Comparison of ENCODE assay signal across 9 mouse cellular contexts in genomic region chr11:115181913-115182638, GRCm38 (mm10). TPM values are rescaled to one million over a fixed set of nuclear protein-coding genes. Genes with fewer than 3 reads are reported as not detected.
A peak's percentile ranks its signal among the peaks of the same experiment; 100 is the strongest.
DNase-seq lines count a peak whose midpoint lies in the region; ATAC-seq and TF ChIP-seq lines count a peak whose summit lies in the region.
"Had no signal": no experiment of that assay in that cellular context is flagged by ENCODE, and none has a peak within 500 bp of the region (broad histone marks: within the 10 kb centered on the region; RNA-seq: fewer than 3 reads in every experiment).

No protein-coding gene starts in this region.

- ATAC-seq in heart, embryonic 11.5 days (replicated peaks; ENCODE audit: insufficient number of reproducible peaks, low FRiP score, low TSS enrichment), result no peak
- ATAC-seq in common myeloid progenitor, adult 5-6 weeks (replicated peaks; ENCODE audit: low read depth, poor library complexity, severe bottlenecking), result peak; percentile 71
- ATAC-seq in heart, postnatal 0 days (ENCODE audit: insufficient read depth, low read depth), result no peak

- no peak for TF ChIP-seq EP300 in heart, postnatal 0 days (IDR thresholded peaks at IDR 0.05; ENCODE audit: low read depth)

- H3K4me3 ChIP-seq in heart, embryonic 11.5 days (ENCODE audit: low read depth, low read length), result no peak overlapping the region
- H3K4me3 ChIP-seq in heart, postnatal 0 days (ENCODE audit: low read depth, low read length), result no peak overlapping the region
- H3K4me3 ChIP-seq: limb, embryonic 13.5 days had no signal

- no peak overlapping the region for H3K4me2 ChIP-seq in heart, embryonic 11.5 days
- H3K4me2 ChIP-seq in heart, postnatal 0 days (ENCODE audit: low read depth, low read length), result no peak overlapping the region
- H3K4me2 ChIP-seq: limb, embryonic 13.5 days had no signal

- no peaks in the 10 kb centered on the region; the same call in 1 of the 2 replicates for H3K27me3 ChIP-seq in heart, embryonic 11.5 days (ENCODE audit: control insufficient read depth, insufficient read depth, low read length)
- no peaks in the 10 kb centered on the region for H3K27me3 ChIP-seq in heart, postnatal 0 days (ENCODE audit: control insufficient read depth, insufficient read depth, low read length)
- H3K27me3 ChIP-seq: limb, embryonic 13.5 days had no signal

- peak; percentile 88 for TF ChIP-seq CTCF in heart, postnatal 0 days (IDR thresholded peaks at IDR 0.05; ENCODE audit: low read depth)

- H3K9ac ChIP-seq in heart, embryonic 11.5 days (ENCODE audit: low read depth, low read length), result no peak overlapping the region
- no peak overlapping the region for H3K9ac ChIP-seq in heart, postnatal 0 days (replicated peaks; ENCODE audit: low read depth, low read length)
- H3K9ac ChIP-seq: limb, embryonic 13.5 days had no signal

- 18% methylated on average over 12 of the region's 12 CpGs for WGBS in heart, embryonic 11.5 days (ENCODE audit: insufficient replicate concordance)
- WGBS in heart, postnatal 0 days, result 21% methylated on average over 12 of the region's 12 CpGs

- H3K9me3 ChIP-seq in heart, embryonic 11.5 days (replicated peaks; ENCODE audit: control insufficient read depth, low read length), result no peaks in the 10 kb centered on the region
- no peaks in the 10 kb centered on the region for H3K9me3 ChIP-seq in heart, postnatal 0 days (replicated peaks; ENCODE audit: control insufficient read depth, low read length)
- H3K9me3 ChIP-seq: limb, embryonic 13.5 days had no signal

- peaks cover 12% of the 10 kb centered on the region; the same call in 1 of the 2 replicates for H3K4me1 ChIP-seq in heart, embryonic 11.5 days (ENCODE audit: control insufficient read depth, insufficient read depth, low read length)
- H3K4me1 ChIP-seq in heart, postnatal 0 days (ENCODE audit: control insufficient read depth, insufficient read depth), result peaks cover 4% of the 10 kb centered on the region; the same call in 1 of the 2 replicates

- no peak overlapping the region for H3K27ac ChIP-seq in heart, embryonic 11.5 days (ENCODE audit: low read depth, low read length)
- H3K27ac ChIP-seq in heart, postnatal 0 days (ENCODE audit: low read depth), result no peak overlapping the region
- H3K27ac ChIP-seq: limb, embryonic 13.5 days had no signal

- peak; percentile 97 for DNase-seq in heart, adult 11 months
- peak; percentile 87 for DNase-seq in ZHBTc4 (ENCODE audit: low read depth, low spot score)
- peak; percentile 49 for DNase-seq in heart, postnatal 0 days (ENCODE audit: low spot score)
- DNase-seq in layer of hippocampus, postnatal 25 days (ENCODE audit: extremely low spot score in 1 of 2, low spot score in 1 of 2), result peak; percentile 78 to 94
- peak; percentile 81 for DNase-seq in mesoderm, embryonic 11.5 days (ENCODE audit: low read depth, low spot score)
- peak; percentile 84 to 96 for DNase-seq in spleen, postnatal 4 days (ENCODE audit: low spot score in 2 of 2)

- no peaks in the 10 kb centered on the region for H3K36me3 ChIP-seq in heart, embryonic 11.5 days (ENCODE audit: control insufficient read depth, insufficient read depth, low read length)
- no peaks in the 10 kb centered on the region for H3K36me3 ChIP-seq in heart, postnatal 0 days (replicated peaks; ENCODE audit: control insufficient read depth, insufficient read depth, low read length)

RNA-seq across cellular contexts. Expression of gene Tmem104, which starts 5.2 kb away (rescaled TPM):
- polyA plus RNA-seq in heart, embryonic 11.5 days (2014; fragmentation: Nextera tagmentation; extraction: Ambion mirVana), result 7.5 and 8.2 TPM in 2 replicates
- total RNA-seq in common myeloid progenitor, adult 5-6 weeks (2017), result 2.2 and 3.7 TPM in 2 replicates
- 4.1 and 9.0 TPM in 2 replicates for total RNA-seq in heart, postnatal 0 days (2014; rRNA removed; ENCODE audit: low replicate concordance)
- polyA plus RNA-seq in heart, postnatal 0 days (2015; fragmentation: Nextera tagmentation; extraction: Ambion mirVana), result 6.0 and 6.4 TPM in 2 replicates
- total RNA-seq in layer of hippocampus, postnatal 25 days (2021), result 10 to 100 TPM; 19.0 to 19.4 TPM

RNA-seq across cellular contexts. Expression of gene Nat9, which starts 5.6 kb away (rescaled TPM):
- polyA plus RNA-seq in heart, embryonic 11.5 days (2014; fragmentation: Nextera tagmentation; extraction: Ambion mirVana), result 13.7 and 15.7 TPM in 2 replicates
- total RNA-seq in common myeloid progenitor, adult 5-6 weeks (2017), result 17.2 and 19.7 TPM in 2 replicates
- 7.7 and 8.0 TPM in 2 replicates for total RNA-seq in heart, postnatal 0 days (2014; rRNA removed; ENCODE audit: low replicate concordance)
- 21.1 and 21.6 TPM in 2 replicates for polyA plus RNA-seq in heart, postnatal 0 days (2015; fragmentation: Nextera tagmentation; extraction: Ambion mirVana)
- 10 to 100 TPM; 16.6 to 21.3 TPM for total RNA-seq in layer of hippocampus, postnatal 25 days (2021)

RNA-seq across cellular contexts. Expression of gene Slc9a3r1, which starts 18.9 kb away (rescaled TPM):
- polyA plus RNA-seq in heart, embryonic 11.5 days (2014; fragmentation: Nextera tagmentation; extraction: Ambion mirVana), result 26.4 and 31.1 TPM in 2 replicates
- 45.5 and 53.4 TPM in 2 replicates for total RNA-seq in common myeloid progenitor, adult 5-6 weeks (2017)
- total RNA-seq in heart, postnatal 0 days (2014; rRNA removed; ENCODE audit: low replicate concordance), result 11.3 and 13.6 TPM in 2 replicates
- polyA plus RNA-seq in heart, postnatal 0 days (2015; fragmentation: Nextera tagmentation; extraction: Ambion mirVana), result 12.3 and 14.2 TPM in 2 replicates
- total RNA-seq in layer of hippocampus, postnatal 25 days (2021), result 10 to 100 TPM; 74.8 to 76.3 TPM

RNA-seq across cellular contexts. Expression of gene Cd300lf, which starts 48.3 kb away (rescaled TPM):
- polyA plus RNA-seq in heart, embryonic 11.5 days (2014; fragmentation: Nextera tagmentation; extraction: Ambion mirVana), result 0.19 and 0.20 TPM in 2 replicates
- not detected in 2 replicates for total RNA-seq in common myeloid progenitor, adult 5-6 weeks (2017)
- total RNA-seq in heart, postnatal 0 days (2014; rRNA removed; ENCODE audit: low replicate concordance), result 0.15 and 3.3 TPM in 2 replicates
- 0.63 and 0.96 TPM in 2 replicates for polyA plus RNA-seq in heart, postnatal 0 days (2015; fragmentation: Nextera tagmentation; extraction: Ambion mirVana)
- under 1 TPM; 0.35 to 0.39 TPM for total RNA-seq in layer of hippocampus, postnatal 25 days (2021)
